Mouse (Mus musculus) gastrocnemius, postnatal 25 days (tissue): ENCODE results near the gene Paqr7. TPM values are rescaled to one million over a fixed set of nuclear protein-coding genes. Genes with fewer than 3 reads are reported as not detected.
A peak's percentile ranks its signal among the peaks of the same experiment; 100 is the strongest.

Source experiments
- DNase-seq: peaks from one replicate; pipeline ENCODE4 v3.0.0; 2022
- microRNA-seq, 2 experiments: library from miRNA; unstranded; fragments of <30 nt; microRNA quantifications; one replicate each; pipeline ENCODE4 v1.2.0; 2021; ENCODE audit warnings: borderline replicate concordance in 2 of 2
- total RNA-seq, 2 experiments: library from RNA; stranded (reverse); gene quantifications; 1 replicate in 1 of 2; 2 replicates in 1 of 2; pipeline ENCODE4 v1.2.3; 2021

Gene Paqr7
- total RNA-seq, 2 experiments from 2014 or later: 2.3 to 4.9 TPM

GRCm38 (mm10) chr4:134535787-134536151 lies 39.3 kb downstream of the Paqr7 start:
- no peak for DNase-seq

- DNase-seq: no peak
Measured at GRCm38 (mm10) chr4:134538997-134539580, 42.6 kb downstream of the Paqr7 start.

- DNase-seq: no peak
Measured at GRCm38 (mm10) chr4:134542726-134543125, 46.2 kb downstream of the Paqr7 start.

GRCm38 (mm10) chr4:134543261-134543660 lies 46.8 kb downstream of the Paqr7 start:
- peak; percentile 81 for DNase-seq

- DNase-seq: no peak
Measured at GRCm38 (mm10) chr4:134546814-134547705, 50.6 kb downstream of the Paqr7 start.

- DNase-seq: peak; percentile 42
Measured at GRCm38 (mm10) chr4:134548169-134548938, 51.9 kb downstream of the Paqr7 start.

- no peak for DNase-seq
Measured at GRCm38 (mm10) chr4:134549899-134550298, 53.4 kb downstream of the Paqr7 start.

- peak; percentile 79 for DNase-seq
Measured at GRCm38 (mm10) chr4:134551494-134552316, 55.2 kb downstream of the Paqr7 start, which contains the start of gene Selenon. Selenon (minus strand) TSS chr4:134552166.

GRCm38 (mm10) chr4:134553631-134554030 lies 57.1 kb downstream of the Paqr7 start:
- DNase-seq: no peak

- no peak for DNase-seq
Measured at GRCm38 (mm10) chr4:134555956-134556580, 59.6 kb downstream of the Paqr7 start.

GRCm38 (mm10) chr4:134557626-134558249 lies 61.2 kb downstream of the Paqr7 start:
- peak; percentile 57 for DNase-seq

- DNase-seq: peak; percentile 50
Measured at GRCm38 (mm10) chr4:134558570-134559113, 62.1 kb downstream of the Paqr7 start.

GRCm38 (mm10) chr4:134559154-134559553 lies 62.7 kb downstream of the Paqr7 start:
- no peak for DNase-seq

Small RNA genes within 50 kb of the gene (microRNA-seq; reads per million reads assigned to microRNA genes)
- 0 to 1.1 reads per million in 2 experiments for gene Gm23634

Other genes with a start within 250 kb of the Paqr7 start
- not detected for gene Gm30191, start 249.8 kb upstream of the Paqr7 start, total RNA-seq
- gene Grrp1, start 242.6 kb upstream of the Paqr7 start, total RNA-seq: 1 to 10 TPM; 3.4 TPM
- gene Pdik1l, start 208.8 kb upstream of the Paqr7 start, total RNA-seq: 1 to 10 TPM; 2.3 to 3.8 TPM
- gene Trim63, start 181.6 kb upstream of the Paqr7 start, total RNA-seq: 100 to 1,000 TPM; 113 to 253 TPM
- gene Slc30a2, start 153.5 kb upstream of the Paqr7 start, total RNA-seq: 1 to 10 TPM; 1.4 to 7.2 TPM
- 10 to 100 TPM; 25.5 to 29.2 TPM for gene Extl1, start 112.8 kb upstream of the Paqr7 start, total RNA-seq
- 1 to 10 TPM; 3.2 TPM for gene Pafah2, start 100.4 kb upstream of the Paqr7 start, total RNA-seq
- gene Stmn1, start 28.4 kb upstream of the Paqr7 start, total RNA-seq: 10 to 100 TPM in 1 of 2 experiments, 1 to 10 TPM in 1; 6.9 to 10.6 TPM
- gene Aunip, start 14.3 kb downstream of the Paqr7 start, total RNA-seq: not detected
- 100 to 1,000 TPM; 120 to 122 TPM for gene Mtfr1l, start 38.7 kb downstream of the Paqr7 start, total RNA-seq
- gene Selenon, start 55.5 kb downstream of the Paqr7 start, total RNA-seq: 1 to 10 TPM; 6.5 to 7.2 TPM
- gene Man1c1, start 207.6 kb downstream of the Paqr7 start, total RNA-seq: 1 to 10 TPM; 4.1 to 5.1 TPM